Mouse (Mus musculus): ENCODE data around the gene Cdk5. TPM values are rescaled to one million over a fixed set of nuclear protein-coding genes. Genes with fewer than 3 reads are reported as not detected.

The Cdk5 gene
- polyA plus RNA-seq (2014; fragmentation: Nextera tagmentation; extraction: Ambion mirVana): 33.6 and 35.5 TPM in 2 replicates

DNA sequence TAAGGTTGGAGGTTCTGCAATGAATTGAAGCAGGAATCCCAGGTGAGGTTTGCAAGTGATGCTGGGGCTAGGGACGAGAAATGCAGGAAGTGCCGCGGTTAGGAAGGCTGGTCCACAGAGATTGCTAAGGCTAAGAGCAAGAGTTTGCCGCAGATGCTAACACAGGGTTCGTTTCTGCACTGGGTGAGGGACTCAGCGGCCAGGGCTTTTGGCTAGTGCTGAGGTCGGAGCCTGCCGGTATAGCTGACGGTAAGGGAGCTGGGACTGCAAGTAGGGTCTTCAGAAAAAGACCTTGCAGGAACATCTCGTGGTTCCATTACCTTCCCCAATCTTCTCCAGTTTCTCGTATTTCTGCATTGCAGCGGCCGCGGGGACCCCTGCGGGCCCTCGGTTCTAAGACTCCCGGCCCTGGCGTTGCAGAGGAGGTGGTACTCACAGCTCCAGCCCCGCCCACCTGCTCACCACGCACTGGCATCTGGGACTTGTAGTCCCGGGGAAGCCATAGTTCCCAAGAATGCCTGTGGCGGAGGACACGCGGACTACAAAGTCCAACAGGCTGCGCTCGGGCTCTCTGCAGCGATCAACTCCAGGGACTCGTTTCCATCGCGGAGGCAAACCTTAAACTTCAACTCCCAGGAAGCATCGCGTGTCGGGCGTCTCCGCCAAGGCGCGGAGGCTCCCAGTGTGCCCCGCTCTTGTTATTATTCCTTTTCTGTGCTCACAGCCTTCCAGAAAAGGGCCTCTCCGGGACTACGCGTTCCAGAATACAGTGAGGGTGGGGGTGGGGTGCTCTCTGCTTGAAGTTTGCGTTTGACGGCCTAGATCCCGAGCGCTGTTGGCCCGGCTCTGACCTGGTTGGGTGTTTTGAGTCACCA is at the start of gene Cdk5, which contains the start of gene Slc4a2:
Gene Cdk5, minus strand, starts transcription at position 402 of the 875 bp plus-strand sequence.
Gene Slc4a2, plus strand, starts transcription at position 709 of the 875 bp plus-strand sequence.
- no peak for TF ChIP-seq CTCF (IDR thresholded peaks at IDR 0.05; ENCODE audit: low read depth)

DNA sequence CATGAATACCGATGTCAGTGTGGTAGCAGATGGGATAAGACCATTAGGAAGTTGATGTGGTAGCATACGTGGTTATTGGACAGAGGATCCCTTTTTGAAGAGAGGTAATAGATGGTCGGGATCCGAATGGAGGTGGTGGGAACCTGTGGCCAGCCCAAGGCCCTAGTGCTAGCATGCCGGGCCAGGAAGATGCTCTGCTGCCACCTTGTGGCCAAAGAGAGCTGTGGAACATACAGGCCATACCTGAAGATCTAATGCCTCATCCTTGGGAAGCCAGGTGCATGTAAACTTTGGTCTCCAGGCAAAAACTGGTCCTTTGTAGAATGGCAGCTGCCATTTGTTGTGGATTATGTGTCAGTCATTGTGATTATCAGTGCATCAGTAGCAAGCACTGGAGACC is 47.3 kb upstream of the Cdk5 start:
- H3K27ac ChIP-seq (ENCODE audit: low read depth): no peak overlapping the region

More for the DNA sequence above, at the start of gene Cdk5, which contains the start of gene Slc4a2:
- H3K4me1 ChIP-seq (ENCODE audit: insufficient read depth): peaks cover 22% of the 10 kb centered on the region
- H3K4me2 ChIP-seq: peak within 1 kb of the TSS; percentile 84
- H3K36me3 ChIP-seq (ENCODE audit: insufficient read depth): peaks cover 17% of the 10 kb centered on the region; the same call in 1 of the 2 replicates
- under 1% methylated on average over 46 of the region's 46 CpGs for WGBS
- peak within 1 kb of the TSS; percentile 67 for H3K4me3 ChIP-seq (ENCODE audit: low read depth, low read length)
- peak; percentile 100 for DNase-seq
- no peaks in the 10 kb centered on the region for H3K9me3 ChIP-seq (ENCODE audit: low read depth, low read length)
- H3K9ac ChIP-seq: peak within 1 kb of the TSS; percentile 66
- ATAC-seq (ENCODE audit: insufficient read depth): peak; percentile 92
- peak within 1 kb of the TSS; percentile 93 for H3K27ac ChIP-seq (ENCODE audit: low read depth)
- H3K27me3 ChIP-seq (ENCODE audit: insufficient read depth, low read length): no peaks in the 10 kb centered on the region

GRCm38 (mm10) chr5:24466762-24467161 is 43.4 kb upstream of the Cdk5 start:
- H3K9me3 ChIP-seq (ENCODE audit: low read depth, low read length): no peaks in the 10 kb centered on the region
- no peak for TF ChIP-seq CTCF (IDR thresholded peaks at IDR 0.05; ENCODE audit: low read depth)

More for the DNA sequence above, 47.3 kb upstream of the Cdk5 start:
- Histone ChIP-seq H3K36me3 (ENCODE audit: insufficient read depth) (peaks cover 6% of the 10 kb centered on the region; the same call in 1 of the 2 replicates), H3K9me3 (ENCODE audit: low read depth, low read length) (no peaks in the 10 kb centered on the region), H3K4me3 (ENCODE audit: low read depth, low read length) (no peak overlapping the region), H3K4me1 (ENCODE audit: insufficient read depth) (no peaks in the 10 kb centered on the region), H3K27me3 (ENCODE audit: insufficient read depth, low read length) (peaks cover 14% of the 10 kb centered on the region; the same call in 1 of the 2 replicates), H3K9ac (no peak overlapping the region), H3K4me2 (no peak overlapping the region)
- ATAC-seq (ENCODE audit: insufficient read depth): no peak; the same call in 1 of the 2 replicates
- TF ChIP-seq CTCF (IDR thresholded peaks at IDR 0.05; ENCODE audit: low read depth): peak; percentile 95
- peak; percentile 91 for DNase-seq
- 13% methylated on average over 5 of the region's 5 CpGs for WGBS

DNA sequence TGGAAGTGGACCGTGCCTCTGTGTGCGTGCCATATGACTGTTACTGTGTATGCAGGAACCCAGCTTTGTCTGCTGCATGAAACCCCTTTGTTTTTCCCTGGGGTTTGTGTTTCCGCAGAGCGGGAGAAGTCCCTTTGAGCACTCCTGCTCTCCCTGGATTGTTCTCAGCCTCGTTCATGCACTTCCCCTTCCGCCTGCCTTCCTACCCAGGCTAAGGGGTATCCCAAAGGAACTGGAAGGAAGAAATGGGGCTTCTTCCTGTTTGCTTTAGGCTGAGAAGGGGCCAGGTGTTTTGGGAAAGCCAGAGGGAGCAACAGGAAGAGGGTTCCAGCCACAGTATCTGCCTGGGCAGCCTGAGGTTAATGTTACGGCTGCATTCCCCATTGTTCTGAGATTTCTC is 32.3 kb upstream of the Cdk5 start:
- peak overlapping the region; percentile 96 for H3K4me2 ChIP-seq
- H3K36me3 ChIP-seq (ENCODE audit: insufficient read depth): peaks cover 7% of the 10 kb centered on the region; the same call in 1 of the 2 replicates
- H3K4me1 ChIP-seq (ENCODE audit: insufficient read depth): peaks cover 25% of the 10 kb centered on the region
- H3K9ac ChIP-seq: no peak overlapping the region
- peak; percentile 32 for DNase-seq
- WGBS: 72% methylated on average over 7 of the region's 7 CpGs
- no peak for ATAC-seq (ENCODE audit: insufficient read depth)
- no peak overlapping the region for H3K4me3 ChIP-seq (ENCODE audit: low read depth, low read length)
- no peak for TF ChIP-seq CTCF (IDR thresholded peaks at IDR 0.05; ENCODE audit: low read depth)
- H3K27ac ChIP-seq (ENCODE audit: low read depth): peak overlapping the region; percentile 63; the same call in 1 of the 2 replicates
- no peaks in the 10 kb centered on the region for H3K27me3 ChIP-seq (ENCODE audit: insufficient read depth, low read length)
- H3K9me3 ChIP-seq (ENCODE audit: low read depth, low read length): no peaks in the 10 kb centered on the region

More at GRCm38 (mm10) chr5:24466762-24467161, 43.4 kb upstream of the Cdk5 start:
- Histone ChIP-seq H3K9ac (no peak overlapping the region), H3K4me3 (ENCODE audit: low read depth, low read length) (no peak overlapping the region), H3K4me2 (no peak overlapping the region), H3K4me1 (ENCODE audit: insufficient read depth) (no peaks in the 10 kb centered on the region), H3K36me3 (ENCODE audit: insufficient read depth) (peaks cover 6% of the 10 kb centered on the region; the same call in 1 of the 2 replicates), H3K27me3 (ENCODE audit: insufficient read depth, low read length) (no peaks in the 10 kb centered on the region), H3K27ac (ENCODE audit: low read depth) (no peak overlapping the region)
- ATAC-seq (ENCODE audit: insufficient read depth) (no peak), DNase-seq (no peak)
- 40% methylated on average over 12 of the region's 12 CpGs for WGBS

GRCm38 (mm10) chr5:24455076-24455475 is 31.7 kb upstream of the Cdk5 start:
- Histone ChIP-seq H3K36me3 (ENCODE audit: insufficient read depth) (peaks cover 2% of the 10 kb centered on the region; the same call in 1 of the 2 replicates), H3K27me3 (ENCODE audit: insufficient read depth, low read length) (no peaks in the 10 kb centered on the region), H3K4me2 (peak overlapping the region; percentile 96), H3K4me1 (ENCODE audit: insufficient read depth) (peaks cover 25% of the 10 kb centered on the region), H3K9me3 (ENCODE audit: low read depth, low read length) (no peaks in the 10 kb centered on the region), H3K4me3 (ENCODE audit: low read depth, low read length) (no peak overlapping the region), H3K9ac (no peak overlapping the region), H3K27ac (ENCODE audit: low read depth) (peak overlapping the region; percentile 63; the same call in 1 of the 2 replicates)
- TF ChIP-seq CTCF (IDR thresholded peaks at IDR 0.05; ENCODE audit: low read depth): no peak
- DNase-seq (no peak), ATAC-seq (ENCODE audit: insufficient read depth) (no peak)
- 59% methylated on average over 3 of the region's 3 CpGs for WGBS

DNA sequence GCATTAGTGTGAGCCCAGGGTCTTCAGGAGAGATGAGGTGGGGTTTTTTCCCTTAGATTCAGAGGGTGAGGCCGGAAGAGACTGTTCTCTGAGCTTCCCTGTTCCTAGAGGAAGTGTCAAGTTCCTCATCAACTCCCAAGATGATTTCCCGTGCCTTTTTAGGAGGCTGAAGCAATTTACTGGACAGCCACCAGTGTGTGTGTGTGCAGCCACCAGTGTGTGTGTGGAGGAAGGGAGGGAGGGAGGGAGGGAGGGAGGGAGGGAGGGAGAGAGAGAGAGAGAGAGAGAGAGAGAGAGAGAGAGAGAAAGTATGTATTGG is 30.6 kb upstream of the Cdk5 start:
- no peaks in the 10 kb centered on the region for H3K9me3 ChIP-seq (ENCODE audit: low read depth, low read length)
- no peaks in the 10 kb centered on the region for H3K27me3 ChIP-seq (ENCODE audit: insufficient read depth, low read length)
- TF ChIP-seq CTCF (IDR thresholded peaks at IDR 0.05; ENCODE audit: low read depth): no peak
- peak overlapping the region; percentile 24; the same call in 1 of the 2 replicates for H3K27ac ChIP-seq (ENCODE audit: low read depth)
- DNase-seq (no peak), ATAC-seq (ENCODE audit: insufficient read depth) (no peak)
- H3K36me3 ChIP-seq (ENCODE audit: insufficient read depth): no peaks in the 10 kb centered on the region
- H3K4me1 ChIP-seq (ENCODE audit: insufficient read depth): peaks cover 25% of the 10 kb centered on the region
- H3K4me2 ChIP-seq: peak overlapping the region; percentile 96
- peak overlapping the region; percentile 89 for H3K9ac ChIP-seq
- peak overlapping the region; percentile 80 for H3K4me3 ChIP-seq (ENCODE audit: low read depth, low read length)
- WGBS: 32% methylated on average over 2 of the region's 2 CpGs

Data from lung, embryonic 14.5 days (tissue).